Mouse (Mus musculus): ENCODE data around the gene Mgp. TPM values are rescaled to one million over a fixed set of nuclear protein-coding genes. Genes with fewer than 3 reads are reported as not detected.
A peak's percentile ranks its signal among the peaks of the same experiment; 100 is the strongest.
"Not testable (repeated sequence)": the region's sequence is repeated elsewhere in the genome, so short reads cannot be mapped to it uniquely, and the experiment has no call there.

The Mgp gene
- total RNA-seq, 2 experiments from 2014 or later = 72.6 to 84.1 TPM

GRCm38 (mm10) chr6:136900369-136901009, 24.9 kb upstream of the Mgp start:
- no peak for DNase-seq
- intact Hi-C loops (cut with DNase I) = no loop called here

- intact Hi-C loops (cut with DNase I) = no loop called here
- DNase-seq = no peak
These were observed 23.3 kb upstream of the Mgp start for GRCm38 (mm10) chr6:136898954-136899353.

GRCm38 (mm10) chr6:136898222-136898621, 22.6 kb upstream of the Mgp start:
- DNase-seq = no peak
- intact Hi-C loops (cut with DNase I) = no loop called here

- intact Hi-C loops (cut with DNase I) = no loop called here
- DNase-seq = peak in 1 of 2 experiments; percentile 32
These were observed 22.2 kb upstream of the Mgp start for GRCm38 (mm10) chr6:136897789-136898188.

- DNase-seq = peak in 1 of 2 experiments; percentile 16
These were observed 19.1 kb upstream of the Mgp start for GRCm38 (mm10) chr6:136894532-136895339.

GRCm38 (mm10) chr6:136892002-136892401, 16.4 kb upstream of the Mgp start:
- DNase-seq = no peak
- intact Hi-C loops (cut with DNase I) = no loop called here

More at GRCm38 (mm10) chr6:136894532-136895339, 19.1 kb upstream of the Mgp start:
- intact Hi-C loops (cut with DNase I) = no loop called here

GRCm38 (mm10) chr6:136889554-136889953, 13.9 kb upstream of the Mgp start:
- intact Hi-C loops (cut with DNase I) = no loop called here
- DNase-seq = no peak

GRCm38 (mm10) chr6:136889067-136889466, 13.4 kb upstream of the Mgp start:
- intact Hi-C loops (cut with DNase I) = no loop called here
- DNase-seq = no peak

GRCm38 (mm10) chr6:136887854-136888253, 12.2 kb upstream of the Mgp start:
- intact Hi-C loops (cut with DNase I) = no loop called here
- peak; percentile 25 to 32 for DNase-seq

- intact Hi-C loops (cut with DNase I); DNase-seq: not testable (repeated sequence)
These were observed 9.1 kb upstream of the Mgp start for GRCm38 (mm10) chr6:136884766-136885165.

- DNase-seq = no peak
- intact Hi-C loops (cut with DNase I) = no loop called here
These were observed 8.3 kb upstream of the Mgp start for GRCm38 (mm10) chr6:136883961-136884360.

GRCm38 (mm10) chr6:136883431-136883915, 7.8 kb upstream of the Mgp start:
- intact Hi-C loops (cut with DNase I) = no loop called here
- no peak for DNase-seq

- intact Hi-C loops (cut with DNase I) = no loop called here
- DNase-seq = no peak
These were observed 6.1 kb upstream of the Mgp start for GRCm38 (mm10) chr6:136881678-136882077.

- intact Hi-C loops (cut with DNase I) = loop anchor here (10.0 kb wide), 1 partner anchor 290 kb away; no protein-coding TSS in a partner anchor
- DNase-seq = no peak
These were observed 1.0 kb downstream of the Mgp start for GRCm38 (mm10) chr6:136874599-136874998.

- DNase-seq = no peak
- intact Hi-C loops (cut with DNase I) = no loop called here
These were observed 6.7 kb downstream of the Mgp start for GRCm38 (mm10) chr6:136868921-136869320.

GRCm38 (mm10) chr6:136866150-136866549, 9.5 kb downstream of the Mgp start:
- intact Hi-C loops (cut with DNase I) = no loop called here
- no peak for DNase-seq

GRCm38 (mm10) chr6:136865360-136865759, 10.3 kb downstream of the Mgp start:
- intact Hi-C loops (cut with DNase I) = no loop called here
- no peak for DNase-seq

- intact Hi-C loops (cut with DNase I) = loop anchor here (2.0 to 5.0 kb wide), 3 partner anchors 60 to 121 kb away; no protein-coding TSS in a partner anchor
- no peak for DNase-seq
These were observed 14.6 kb downstream of the Mgp start for GRCm38 (mm10) chr6:136861020-136861419.

GRCm38 (mm10) chr6:136858420-136858819, 17.2 kb downstream of the Mgp start:
- no peak for DNase-seq
- intact Hi-C loops (cut with DNase I) = no loop called here

- intact Hi-C loops (cut with DNase I) = no loop called here
- DNase-seq = no peak
These were observed 17.8 kb downstream of the Mgp start for GRCm38 (mm10) chr6:136857873-136858260.

- intact Hi-C loops (cut with DNase I) = no loop called here
- DNase-seq = no peak
These were observed 18.3 kb downstream of the Mgp start, which contains the start of gene Art4 for GRCm38 (mm10) chr6:136857186-136857872. Art4 (minus strand) TSS chr6:136857733.

All from gastrocnemius, postnatal 36 days (tissue).